Mouse (Mus musculus) testis, adult 2 months (tissue): ENCODE data around the gene Bcat1.
A peak's percentile ranks its signal among the peaks of the same experiment; 100 is the strongest.

Experiments used
- CTCF ChIP-seq: fragments of 200-500 bp; IDR thresholded peaks from 2 replicates; pipeline ENCODE4 v1.5.1; 2012; ENCODE audit warnings: low read depth, mild to moderate bottlenecking, inconsistent platforms, low read length, moderate library complexity; ENCODE audit not compliant: control insufficient read depth, insufficient read depth, insufficient replicate concordance
- POLR2A ChIP-seq: fragments of 200-500 bp; IDR thresholded peaks from 2 replicates; pipeline ENCODE4 v1.6.1; 2012; ENCODE audit warnings: low read depth, mild to moderate bottlenecking, inconsistent platforms, low read length, moderate library complexity; ENCODE audit not compliant: control insufficient read depth

- no peak for TF ChIP-seq POLR2A
- peak; percentile 37; the same call in 1 of the 2 replicates for TF ChIP-seq CTCF
Observed at GRCm38 (mm10) chr6:145014944-145015343, 61.0 kb downstream of the Bcat1 start.
